Mouse (Mus musculus): ENCODE results near the gene Dkc1. TPM values are rescaled to one million over a fixed set of nuclear protein-coding genes. Genes with fewer than 3 reads are reported as not detected.

The Dkc1 gene
- total RNA-seq (2023) = 56.3 TPM

GRCm38 (mm10) chrX:75095369-75096162, at the start of gene Dkc1:
Dkc1 (plus strand) TSS chrX:75095854.

GRCm38 (mm10) chrX:75084774-75085508, 10.7 kb upstream of the Dkc1 start, which contains the start of gene Gab3:
Gab3 (minus strand) TSS chrX:75085458.

GRCm38 (mm10) chrX:75130467-75131160, 35.0 kb downstream of the Dkc1 start, which contains the start of gene Mpp1:
Mpp1 (minus strand) TSS chrX:75131016.

Other genes starting within 250 kb of the Dkc1 start
- 17.2 TPM for gene Gab3, start 10.4 kb upstream of the Dkc1 start, total RNA-seq (2023)
- gene Mpp1, start 35.2 kb downstream of the Dkc1 start, total RNA-seq (2023) = 37.9 TPM
- not detected for gene Smim9, start 67.9 kb downstream of the Dkc1 start, total RNA-seq (2023)